8 mouse cellular contexts compared by ENCODE assay signal in the genomic region with DNA sequence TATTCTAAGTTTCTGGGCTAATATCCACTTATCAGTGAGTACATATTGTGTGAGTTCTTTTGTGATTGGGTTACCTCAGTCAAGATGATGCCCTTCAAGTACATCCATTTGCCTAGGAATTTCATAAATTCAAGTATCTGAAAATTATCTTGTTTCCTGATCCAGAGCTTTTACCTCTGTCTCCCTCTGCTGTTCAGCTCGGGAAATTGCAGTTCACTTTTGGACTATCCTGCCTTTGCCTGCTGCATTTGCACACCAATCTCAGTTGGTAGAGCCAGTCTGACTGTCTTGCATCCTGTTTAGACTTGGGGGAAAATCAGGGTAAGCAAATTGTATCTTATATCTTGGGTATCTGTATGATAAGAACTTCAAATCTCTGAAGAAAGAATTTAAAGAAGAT. TPM values are rescaled to one million over a fixed set of nuclear protein-coding genes. Genes with fewer than 3 reads are reported as not detected.
DNase-seq lines count a peak whose midpoint lies in the region; ATAC-seq and TF ChIP-seq lines count a peak whose summit lies in the region.
"Not testable (repeated sequence)": the region's sequence is repeated elsewhere in the genome, so short reads cannot be mapped to it uniquely, and the experiment has no call there.

No protein-coding gene starts in this region.

- H3K9me3 ChIP-seq in embryonic facial prominence, embryonic 14.5 days (ENCODE audit: control insufficient read depth, low read length); hindbrain, embryonic 10.5 days: not testable (repeated sequence)

- 15% methylated on average over 1 of the region's 1 CpGs for WGBS in embryonic facial prominence, embryonic 14.5 days
- WGBS in hindbrain, embryonic 10.5 days: 1% methylated on average over 1 of the region's 1 CpGs

- TF ChIP-seq CTCF in brain, embryonic 14.5 days (IDR thresholded peaks at IDR 0.05; ENCODE audit: borderline replicate concordance, extremely low read depth, insufficient read depth, insufficient read length): peak; percentile 52; the same call in 1 of the 2 replicates

- H3K4me1 ChIP-seq in embryonic facial prominence, embryonic 14.5 days (ENCODE audit: control insufficient read depth, insufficient read depth, low read length); hindbrain, embryonic 10.5 days (replicated peaks): not testable (repeated sequence)

- H3K4me2 ChIP-seq in embryonic facial prominence, embryonic 14.5 days (ENCODE audit: low read depth, low read length): not testable (repeated sequence)

- DNase-seq in B cell, adult 2 months: peak; percentile 13 to 15
- DNase-seq in NIH3T3 (ENCODE audit: low read depth): peak; percentile 73
- peak; percentile 32 for DNase-seq in brain, embryonic 14.5 days (ENCODE audit: low read depth)
- peak; percentile 7 for DNase-seq in embryonic facial prominence, embryonic 14.5 days (ENCODE audit: low spot score)
- peak; percentile 3 for DNase-seq in hindbrain, embryonic 10.5 days (ENCODE audit: low spot score)
- DNase-seq in kidney, postnatal 14 days: peak; percentile 8
- DNase-seq in lung, postnatal 36 days: peak; percentile 26
- peak; percentile 55 for DNase-seq in retina, postnatal 1 day

- H3K4me3 ChIP-seq in embryonic facial prominence, embryonic 14.5 days (ENCODE audit: low read depth, low read length); hindbrain, embryonic 10.5 days: not testable (repeated sequence)

- not testable (repeated sequence) for H3K27me3 ChIP-seq in embryonic facial prominence, embryonic 14.5 days (replicated peaks; ENCODE audit: control insufficient read depth, insufficient read depth, low read length); hindbrain, embryonic 10.5 days (ENCODE audit: insufficient read depth, poor library complexity, severe bottlenecking)

- not testable (repeated sequence) for H3K27ac ChIP-seq in embryonic facial prominence, embryonic 14.5 days (replicated peaks; ENCODE audit: low read depth, low read length); hindbrain, embryonic 10.5 days

- not testable (repeated sequence) for H3K9ac ChIP-seq in embryonic facial prominence, embryonic 14.5 days (ENCODE audit: low read depth, low read length)

- ATAC-seq in embryonic facial prominence, embryonic 14.5 days (ENCODE audit: low read depth): not testable (repeated sequence)

- TF ChIP-seq POLR2A in brain, embryonic 14.5 days (IDR thresholded peaks at IDR 0.05; ENCODE audit: borderline replicate concordance, extremely low read depth, insufficient read depth, insufficient read length, poor library complexity, severe bottlenecking): not testable (repeated sequence)

- not testable (repeated sequence) for H3K36me3 ChIP-seq in embryonic facial prominence, embryonic 14.5 days (ENCODE audit: control insufficient read depth, insufficient read depth, low read length); hindbrain, embryonic 10.5 days

RNA-seq across cellular contexts. Expression of gene Zfp40, which starts 6.8 kb away (rescaled TPM):
- 17.1 and 18.0 TPM in 2 replicates for polyA plus RNA-seq in brain, embryonic 14.5 days (2012; rRNA removed)
- polyA plus RNA-seq in embryonic facial prominence, embryonic 14.5 days (2014; fragmentation: Nextera tagmentation; extraction: Ambion mirVana): 13.0 and 13.2 TPM in 2 replicates
- polyA plus RNA-seq in hindbrain, embryonic 10.5 days (2016; fragmentation: Nextera tagmentation; extraction: Ambion mirVana): 8.7 and 10.3 TPM in 2 replicates

Comparison
In these comparisons a context has a peak if more than half of its experiments do, and no peak if none do; other contexts are left out.
1. DNase-seq: peak in every context shown above with its lines; median percentile 73 in NIH3T3; 55 in retina, postnatal 1 day; 32 in brain, embryonic 14.5 days; 26 in lung, postnatal 36 days; 14 in B cell, adult 2 months; 8 in kidney, postnatal 14 days; 7 in embryonic facial prominence, embryonic 14.5 days; 3 in hindbrain, embryonic 10.5 days.